Comparison of ENCODE assay signal across 8 mouse cellular contexts in the genomic region with DNA sequence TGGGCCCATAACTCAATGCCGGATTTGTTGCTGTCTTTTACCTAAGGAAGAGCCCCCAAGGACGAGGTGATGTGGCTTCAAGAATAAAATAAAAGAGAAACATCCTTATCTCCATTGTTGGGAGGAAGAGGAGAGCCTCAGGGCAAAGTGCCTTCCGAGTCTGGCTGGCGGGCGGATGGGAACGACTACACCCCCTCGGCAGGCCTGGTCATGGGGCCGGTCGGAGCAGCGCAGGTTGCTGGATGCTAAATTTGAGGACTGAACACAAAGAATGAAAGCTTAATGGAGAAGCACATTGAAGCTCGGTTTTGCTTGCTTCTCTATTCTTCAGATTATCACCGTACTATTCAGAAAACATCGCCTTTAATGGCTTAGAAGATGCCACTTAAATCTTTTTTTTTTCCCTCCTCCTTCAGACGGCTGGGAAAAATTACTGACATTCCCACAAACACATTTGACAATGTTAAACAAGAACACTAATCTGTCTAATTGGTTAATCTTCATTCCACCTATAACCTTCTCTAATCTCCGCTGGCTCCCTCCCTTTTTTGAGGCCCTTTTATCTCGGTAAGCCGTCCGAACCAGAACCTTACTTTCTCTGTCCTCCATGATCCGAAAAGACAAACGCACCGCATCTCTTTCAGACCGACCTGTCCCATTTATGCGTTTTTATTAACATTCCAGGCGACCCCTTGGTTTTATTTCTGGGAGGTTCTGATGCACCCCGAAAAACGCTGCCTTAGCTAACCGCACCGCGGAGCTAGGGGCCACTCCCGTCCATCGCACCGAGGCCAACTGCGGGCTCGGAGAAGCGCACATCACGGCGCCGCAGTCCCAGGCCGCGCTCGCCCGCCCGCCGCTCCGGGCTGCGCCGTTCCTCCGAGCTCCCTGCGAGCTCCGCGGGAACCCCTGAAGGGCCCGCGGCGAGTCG. TPM values are rescaled to one million over a fixed set of nuclear protein-coding genes. Genes with fewer than 3 reads are reported as not detected.
DNase-seq lines count a peak whose midpoint lies in the region; ATAC-seq and TF ChIP-seq lines count a peak whose summit lies in the region.

No protein-coding gene starts in this region.

- H3K9ac ChIP-seq in heart, embryonic 13.5 days: peak overlapping the region; percentile 98
- H3K9ac ChIP-seq in limb, embryonic 13.5 days: peak overlapping the region; percentile 97
- H3K9ac ChIP-seq in midbrain, embryonic 14.5 days (replicated peaks; ENCODE audit: low read length): peak overlapping the region; percentile 94

- H3K27me3 ChIP-seq in heart, embryonic 13.5 days (replicated peaks): no peaks in the 10 kb centered on the region
- H3K27me3 ChIP-seq in limb, embryonic 13.5 days: no peaks in the 10 kb centered on the region
- no peaks in the 10 kb centered on the region for H3K27me3 ChIP-seq in midbrain, embryonic 14.5 days (ENCODE audit: control insufficient read depth, insufficient read depth, low read length)

- peak overlapping the region; percentile 93 for H3K4me3 ChIP-seq in layer of hippocampus, adult 2 months
- peak overlapping the region; percentile 79 for H3K4me3 ChIP-seq in heart, embryonic 13.5 days
- peak overlapping the region; percentile 87 for H3K4me3 ChIP-seq in limb, embryonic 13.5 days
- peak overlapping the region; percentile 80 for H3K4me3 ChIP-seq in midbrain, embryonic 14.5 days (replicated peaks; ENCODE audit: low read depth, low read length)

- peaks cover 30% of the 10 kb centered on the region for H3K4me1 ChIP-seq in heart, embryonic 13.5 days
- peaks cover 23% of the 10 kb centered on the region for H3K4me1 ChIP-seq in limb, embryonic 13.5 days
- H3K4me1 ChIP-seq in midbrain, embryonic 14.5 days (ENCODE audit: control insufficient read depth, insufficient read depth, low read length): peaks cover 17% of the 10 kb centered on the region

- peak overlapping the region; percentile 83 for H3K4me2 ChIP-seq in heart, embryonic 13.5 days
- H3K4me2 ChIP-seq in limb, embryonic 13.5 days (replicated peaks): peak overlapping the region; percentile 69
- H3K4me2 ChIP-seq in midbrain, embryonic 14.5 days (ENCODE audit: low read length): peak overlapping the region; percentile 62

- ATAC-seq in heart, embryonic 13.5 days (ENCODE audit: extremely low read depth, insufficient number of reproducible peaks, low FRiP score, low TSS enrichment): peak; percentile 68
- peak; percentile 78 for ATAC-seq in limb, embryonic 13.5 days (ENCODE audit: low FRiP score, low read depth)
- peak; percentile 77 for ATAC-seq in midbrain, embryonic 14.5 days (ENCODE audit: low FRiP score, low TSS enrichment)

- H3K9me3 ChIP-seq in heart, embryonic 13.5 days: peaks cover 5% of the 10 kb centered on the region
- peaks cover 7% of the 10 kb centered on the region for H3K9me3 ChIP-seq in limb, embryonic 13.5 days
- no peaks in the 10 kb centered on the region; the same call in 1 of the 2 replicates for H3K9me3 ChIP-seq in midbrain, embryonic 14.5 days (ENCODE audit: control insufficient read depth, low read length)

- 2% methylated on average over 55 of the region's 55 CpGs for WGBS in heart, embryonic 13.5 days
- WGBS in limb, embryonic 13.5 days: 2% methylated on average over 54 of the region's 55 CpGs
- WGBS in midbrain, embryonic 14.5 days: under 1% methylated on average over 55 of the region's 55 CpGs

- DNase-seq in layer of hippocampus, adult 2 months (ENCODE audit: low spot score in 2 of 2): peak in 1 of 2 experiments; percentile 23
- no peak for DNase-seq in layer of hippocampus, postnatal 36 days
- peak; percentile 9 for DNase-seq in WW6 (ENCODE audit: low read depth, low spot score)
- DNase-seq in embryo, embryonic 10 days (ENCODE audit: low spot score): peak; percentile 54
- peak; percentile 70 for DNase-seq in midbrain, embryonic 14.5 days
- DNase-seq in ovary, postnatal 10 days (ENCODE audit: low spot score): no peak

- H3K36me3 ChIP-seq in heart, embryonic 13.5 days: peaks cover 36% of the 10 kb centered on the region
- peaks cover 22% of the 10 kb centered on the region for H3K36me3 ChIP-seq in limb, embryonic 13.5 days
- H3K36me3 ChIP-seq in midbrain, embryonic 14.5 days (ENCODE audit: control insufficient read depth, insufficient read depth, low read length): peaks cover 6% of the 10 kb centered on the region; the same call in 1 of the 2 replicates

- peak; percentile 14; the same call in 1 of the 2 replicates for TF ChIP-seq CTCF in layer of hippocampus, adult 2 months (conservative IDR thresholded peaks at IDR 0.05)

- H3K27ac ChIP-seq in layer of hippocampus, adult 2 months: peak overlapping the region; percentile 95
- peak overlapping the region; percentile 94 for H3K27ac ChIP-seq in heart, embryonic 13.5 days (replicated peaks)
- peak overlapping the region; percentile 93 for H3K27ac ChIP-seq in limb, embryonic 13.5 days
- H3K27ac ChIP-seq in midbrain, embryonic 14.5 days (replicated peaks; ENCODE audit: low read depth, low read length): peak overlapping the region; percentile 98

RNA-seq across cellular contexts. Expression of gene Ube2j1, which starts 0.7 kb away (rescaled TPM):
- total RNA-seq in layer of hippocampus, adult 2 months (2021): 10 to 100 TPM; 93.4 to 94.8 TPM
- 100 to 1,000 TPM in 1 of 2 experiments, 10 to 100 TPM in 1; 98.5 to 104 TPM for total RNA-seq in layer of hippocampus, postnatal 36 days (2021)
- 27.5 and 32.8 TPM in 2 replicates for polyA plus RNA-seq in heart, embryonic 13.5 days (2015; fragmentation: Nextera tagmentation; extraction: Ambion mirVana)
- 38.7 and 39.9 TPM in 2 replicates for polyA plus RNA-seq in limb, embryonic 13.5 days (2015; fragmentation: Nextera tagmentation; extraction: Ambion mirVana)
- 49.7 and 61.6 TPM in 2 replicates for polyA plus RNA-seq in midbrain, embryonic 14.5 days (2014; fragmentation: Nextera tagmentation; extraction: Ambion mirVana)

RNA-seq across cellular contexts. Expression of gene Gabrr2, which starts 32.3 kb away (rescaled TPM):
- under 1 TPM; 0.32 to 0.72 TPM for total RNA-seq in layer of hippocampus, adult 2 months (2021)
- under 1 TPM; 0.85 to 0.96 TPM for total RNA-seq in layer of hippocampus, postnatal 36 days (2021)
- 0.13 and 0.29 TPM in 2 replicates for polyA plus RNA-seq in heart, embryonic 13.5 days (2015; fragmentation: Nextera tagmentation; extraction: Ambion mirVana)
- 0.20 and 0.27 TPM in 2 replicates for polyA plus RNA-seq in limb, embryonic 13.5 days (2015; fragmentation: Nextera tagmentation; extraction: Ambion mirVana)
- polyA plus RNA-seq in midbrain, embryonic 14.5 days (2014; fragmentation: Nextera tagmentation; extraction: Ambion mirVana): 0.35 and 0.74 TPM in 2 replicates

RNA-seq across cellular contexts. Expression of gene Rragd, which starts 47.7 kb away (rescaled TPM):
- 10 to 100 TPM; 62.1 to 68.2 TPM for total RNA-seq in layer of hippocampus, adult 2 months (2021)
- 10 to 100 TPM; 59.8 to 65.4 TPM for total RNA-seq in layer of hippocampus, postnatal 36 days (2021)
- polyA plus RNA-seq in heart, embryonic 13.5 days (2015; fragmentation: Nextera tagmentation; extraction: Ambion mirVana): 40.9 and 43.3 TPM in 2 replicates
- polyA plus RNA-seq in limb, embryonic 13.5 days (2015; fragmentation: Nextera tagmentation; extraction: Ambion mirVana): 16.9 and 18.4 TPM in 2 replicates
- 29.1 and 34.4 TPM in 2 replicates for polyA plus RNA-seq in midbrain, embryonic 14.5 days (2014; fragmentation: Nextera tagmentation; extraction: Ambion mirVana)

Comparison
In these comparisons a context has a peak if more than half of its experiments do, and no peak if none do; other contexts are left out.
1. DNase-seq: peak in WW6 (single experiment), embryo, embryonic 10 days (single experiment) and midbrain, embryonic 14.5 days (single experiment); none in layer of hippocampus, postnatal 36 days (0 of 2) and ovary, postnatal 10 days (single experiment).
2. Peak in every context shown above with its lines, with median percentiles within 50 percentile points of each other: H3K27ac ChIP-seq, H3K4me3 ChIP-seq, ATAC-seq, H3K4me2 ChIP-seq and H3K9ac ChIP-seq.